Mouse (Mus musculus): ENCODE data around the gene Adgrv1.
"Not testable (repeated sequence)": the region's sequence is repeated elsewhere in the genome, so short reads cannot be mapped to it uniquely, and the experiment has no call there.

The Adgrv1 gene

GRCm38 (mm10) chr13:81632720-81633415 lies at the start of gene Adgrv1:
Gene Adgrv1, minus strand, starts transcription at chr13:81633154.
- peak; percentile 97 for DNase-seq (ENCODE audit: low read depth, low spot score)

GRCm38 (mm10) chr13:81675333-81675732 lies 42.4 kb upstream of the Adgrv1 start:
- DNase-seq (ENCODE audit: low read depth, low spot score): no peak

GRCm38 (mm10) chr13:81667713-81668112 lies 34.8 kb upstream of the Adgrv1 start:
- no peak for DNase-seq (ENCODE audit: low read depth, low spot score)

- DNase-seq (ENCODE audit: low read depth, low spot score): no peak
Measured at GRCm38 (mm10) chr13:81664331-81664698, 31.4 kb upstream of the Adgrv1 start.

- DNase-seq (ENCODE audit: low read depth, low spot score): no peak
Measured at GRCm38 (mm10) chr13:81663566-81664330, 30.8 kb upstream of the Adgrv1 start.

GRCm38 (mm10) chr13:81658053-81658752 lies 25.2 kb upstream of the Adgrv1 start:
- DNase-seq (ENCODE audit: low read depth, low spot score): no peak

GRCm38 (mm10) chr13:81657351-81658052 lies 24.5 kb upstream of the Adgrv1 start, which contains the start of gene Lysmd3:
Gene Lysmd3, plus strand, starts transcription at chr13:81657663.
- DNase-seq (ENCODE audit: low read depth, low spot score): peak; percentile 95

GRCm38 (mm10) chr13:81657008-81657350 lies 24.0 kb upstream of the Adgrv1 start:
- DNase-seq (ENCODE audit: low read depth, low spot score): no peak

- DNase-seq (ENCODE audit: low read depth, low spot score): peak; percentile 91
Measured at GRCm38 (mm10) chr13:81656091-81656850, 23.3 kb upstream of the Adgrv1 start.

GRCm38 (mm10) chr13:81650382-81650781 lies 17.4 kb upstream of the Adgrv1 start:
- not testable (repeated sequence) for DNase-seq (ENCODE audit: low read depth, low spot score)

- DNase-seq (ENCODE audit: low read depth, low spot score): no peak
Measured at GRCm38 (mm10) chr13:81646348-81646747, 13.4 kb upstream of the Adgrv1 start.

GRCm38 (mm10) chr13:81644047-81644565 lies 11.2 kb upstream of the Adgrv1 start:
- DNase-seq (ENCODE audit: low read depth, low spot score): peak; percentile 60

- no peak for DNase-seq (ENCODE audit: low read depth, low spot score)
Measured at GRCm38 (mm10) chr13:81642491-81643149, 9.7 kb upstream of the Adgrv1 start.

GRCm38 (mm10) chr13:81641289-81642045 lies 8.5 kb upstream of the Adgrv1 start:
- peak; percentile 60 for DNase-seq (ENCODE audit: low read depth, low spot score)

- DNase-seq (ENCODE audit: low read depth, low spot score): no peak
Measured at GRCm38 (mm10) chr13:81640881-81641280, 7.9 kb upstream of the Adgrv1 start.

GRCm38 (mm10) chr13:81639624-81640023 lies 6.7 kb upstream of the Adgrv1 start:
- peak; percentile 15 for DNase-seq (ENCODE audit: low read depth, low spot score)

GRCm38 (mm10) chr13:81630566-81630965 lies 2.4 kb downstream of the Adgrv1 start:
- no peak for DNase-seq (ENCODE audit: low read depth, low spot score)

- DNase-seq (ENCODE audit: low read depth, low spot score): no peak
Measured at GRCm38 (mm10) chr13:81629395-81629794, 3.6 kb downstream of the Adgrv1 start.

GRCm38 (mm10) chr13:81628631-81629190 lies 4.2 kb downstream of the Adgrv1 start:
- no peak for DNase-seq (ENCODE audit: low read depth, low spot score)

All from ZHBTc4 (cell line).